Mouse (Mus musculus) liver, postnatal 0 days (tissue): Measurements from ENCODE around the gene Atp2a1.

Experiments
- CTCF ChIP-seq: sonication (generic); IDR thresholded peaks from 2 replicates; pipeline ENCODE4 v1.5.1; 2016; ENCODE audit warnings: antibody characterized with exemption, low read depth
- EP300 ChIP-seq: IDR thresholded peaks from 2 replicates; pipeline ENCODE4 v1.6.1; 2016; ENCODE audit warnings: antibody characterized with exemption, low read depth, mild to moderate bottlenecking

- TF ChIP-seq CTCF (no peak), EP300 (no peak)
These were observed 39.8 kb upstream of the Atp2a1 start for GRCm38 (mm10) chr7:126502751-126503150.
